In genomic region chr9:69453901-69454666, GRCm38 (mm10) we compare ENCODE assay signal across 8 mouse cellular contexts. TPM values are rescaled to one million over a fixed set of nuclear protein-coding genes. Genes with fewer than 3 reads are reported as not detected.
A peak's percentile ranks its signal among the peaks of the same experiment; 100 is the strongest.
DNase-seq lines count a peak whose midpoint lies in the region; ATAC-seq and TF ChIP-seq lines count a peak whose summit lies in the region.

No protein-coding gene starts in this region.

- peak overlapping the region; percentile 60 for H3K4me3 ChIP-seq in layer of hippocampus, adult 2 months
- peak overlapping the region; percentile 96 for H3K4me3 ChIP-seq in brown adipose tissue, adult 24 weeks (ENCODE audit: insufficient read depth, low read depth, low read length)
- peak overlapping the region; percentile 79 to 87 for H3K4me3 ChIP-seq in heart, embryonic 14.5 days (ENCODE audit: control insufficient read depth in 1 of 2, insufficient read depth in 1 of 2, low read depth in 1 of 2, low read length in 2 of 2)

- peak; percentile 46 for ATAC-seq in heart, embryonic 14.5 days (ENCODE audit: insufficient number of reproducible peaks, insufficient read depth, low FRiP score, low read depth)
- peak; percentile 26; the same call in 1 of the 2 replicates for ATAC-seq in monocyte, adult 5-6 weeks (replicated peaks; ENCODE audit: insufficient number of reproducible peaks, low FRiP score, low TSS enrichment, poor library complexity, severe bottlenecking)

- DNase-seq in layer of hippocampus, adult 2 months (ENCODE audit: low spot score in 2 of 2), result no peak
- DNase-seq in layer of hippocampus, postnatal 14 days (ENCODE audit: low spot score in 2 of 2), result no peak
- peak; percentile 43 for DNase-seq in liver
- no peak for DNase-seq in cerebellum, adult 18-20 months
- no peak for DNase-seq in left cerebral cortex, adult 11 months (ENCODE audit: low spot score)

- under 1% methylated on average over 32 of the region's 32 CpGs for WGBS in heart, embryonic 14.5 days

- H3K9ac ChIP-seq in heart, embryonic 14.5 days (ENCODE audit: low read length), result peak overlapping the region; percentile 95

- H3K4me1 ChIP-seq in brown adipose tissue, adult 24 weeks (ENCODE audit: control insufficient read depth, insufficient read depth, insufficient read length, low read length), result peaks cover 14% of the 10 kb centered on the region
- H3K4me1 ChIP-seq in heart, embryonic 14.5 days (ENCODE audit: control insufficient read depth in 2 of 2, insufficient read depth in 2 of 2, low read length in 2 of 2), result peaks cover 30 to 50% of the 10 kb centered on the region in 2 experiments

- H3K9me3 ChIP-seq in heart, embryonic 14.5 days (ENCODE audit: control insufficient read depth, low read length), result no peaks in the 10 kb centered on the region

- peak overlapping the region; percentile 74 for H3K4me2 ChIP-seq in heart, embryonic 14.5 days (ENCODE audit: low read length)

- no peaks in the 10 kb centered on the region for H3K27me3 ChIP-seq in heart, embryonic 14.5 days (ENCODE audit: control insufficient read depth, insufficient read depth, low read length)

- TF ChIP-seq CTCF in layer of hippocampus, adult 2 months (conservative IDR thresholded peaks at IDR 0.05), result no peak

- H3K27ac ChIP-seq in layer of hippocampus, adult 2 months, result peak overlapping the region; percentile 55; the same call in 1 of the 2 replicates
- H3K27ac ChIP-seq in brown adipose tissue, adult 24 weeks (replicated peaks; ENCODE audit: low read depth, low read length), result peak overlapping the region; percentile 95
- peak overlapping the region; percentile 94 to 96 for H3K27ac ChIP-seq in heart, embryonic 14.5 days (replicated peaks in 1 of 2; ENCODE audit: control insufficient read depth in 1 of 2, insufficient read depth in 1 of 2, low read depth in 2 of 2, low read length in 2 of 2)

- peaks cover 6% of the 10 kb centered on the region; the same call in 1 of the 2 replicates for H3K36me3 ChIP-seq in heart, embryonic 14.5 days (ENCODE audit: control insufficient read depth, insufficient read depth, low read length)

RNA-seq across cellular contexts. Expression of gene Anxa2, which starts 0.7 kb away (rescaled TPM):
- total RNA-seq in layer of hippocampus, adult 2 months (2021), result 1 to 10 TPM; 8.8 to 9.6 TPM
- total RNA-seq in layer of hippocampus, postnatal 14 days (2021), result 10 to 100 TPM; 12.4 to 18.4 TPM
- polyA plus RNA-seq in brown adipose tissue, adult 24 weeks (2012; ENCODE audit: insufficient read depth, insufficient read length, missing spikeins), result 603 and 650 TPM in 2 replicates
- 532 and 550 TPM in 2 replicates for polyA plus RNA-seq in heart, embryonic 14.5 days (2014; fragmentation: Nextera tagmentation; extraction: Ambion mirVana)
- total RNA-seq in monocyte, adult 5-6 weeks (2017), result 428 to 649 TPM (median 479 TPM) in 3 replicates

RNA-seq across cellular contexts. Expression of gene Ice2, which starts 56.4 kb away (rescaled TPM):
- total RNA-seq in layer of hippocampus, adult 2 months (2021), result 10 to 100 TPM; 12.1 to 12.3 TPM
- 1 to 10 TPM; 8.9 to 9.9 TPM for total RNA-seq in layer of hippocampus, postnatal 14 days (2021)
- 4.2 and 5.0 TPM in 2 replicates for polyA plus RNA-seq in brown adipose tissue, adult 24 weeks (2012; ENCODE audit: insufficient read depth, insufficient read length, missing spikeins)
- 10.9 and 13.9 TPM in 2 replicates for polyA plus RNA-seq in heart, embryonic 14.5 days (2014; fragmentation: Nextera tagmentation; extraction: Ambion mirVana)
- total RNA-seq in monocyte, adult 5-6 weeks (2017), result 6.0 to 16.8 TPM (median 15.1 TPM) in 3 replicates

Comparison
In these comparisons a context has a peak if more than half of its experiments do, and no peak if none do; other contexts are left out.
1. RNA of gene Anxa2, which starts 0.7 kb away (total RNA-seq): 428 to 649 TPM in monocyte, adult 5-6 weeks; 12.4 to 18.4 TPM in layer of hippocampus, postnatal 14 days and 8.8 to 9.6 TPM in layer of hippocampus, adult 2 months; every median in the first group is over 10 times any median in the second.
2. Peak in every context shown above with its lines, with median percentiles within 50 percentile points of each other: H3K27ac ChIP-seq and H3K4me3 ChIP-seq.